Mouse (Mus musculus) lung, postnatal 0 days (tissue): ENCODE measurements around the gene Gtf3a.

Source experiments
- CTCF ChIP-seq: IDR thresholded peaks from 2 replicates; pipeline ENCODE4 v1.5.1; 2016; ENCODE audit warnings: antibody characterized with exemption, mild to moderate bottlenecking
- EP300 ChIP-seq: IDR thresholded peaks from 2 replicates; pipeline ENCODE4 v1.6.1; 2016; ENCODE audit warnings: antibody characterized with exemption, mild to moderate bottlenecking, control low read depth

DNA sequence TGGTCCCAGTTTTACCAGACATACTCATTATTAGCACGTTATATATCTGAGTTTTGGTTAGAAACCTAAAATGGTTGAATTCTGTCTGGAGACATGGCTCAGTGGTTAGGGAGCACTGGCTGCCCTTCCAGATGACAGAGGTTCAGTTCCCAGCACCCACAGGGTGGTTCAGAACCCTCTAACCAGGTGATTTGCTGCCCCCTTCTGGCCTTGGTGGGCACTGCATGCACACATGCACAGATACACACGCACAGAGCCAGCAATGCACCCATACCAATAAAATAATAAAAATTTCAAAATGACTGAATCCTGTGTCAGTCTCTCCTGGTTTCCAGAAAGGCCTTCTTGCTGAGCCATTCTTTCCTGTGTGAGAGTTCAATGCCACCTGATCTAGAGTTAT lies 3.9 kb upstream of the Gtf3a start:
- TF ChIP-seq CTCF, result peak; percentile 24; the same call in 1 of the 2 replicates
- TF ChIP-seq EP300, result no peak
